Mouse (Mus musculus): ENCODE measurements around the gene Gm9999.

GRCm38 (mm10) chr7:47014564-47015389, 31.4 kb downstream of the Gm9999 start:
- TF ChIP-seq CTCF (IDR thresholded peaks at IDR 0.05; ENCODE audit: control insufficient read depth, insufficient read depth, insufficient replicate concordance, low read depth, low read length) (no peak), POLR2A (IDR thresholded peaks at IDR 0.05; ENCODE audit: control insufficient read depth, low read depth, low read length) (no peak)

All from testis, adult 2 months (tissue).